Mouse (Mus musculus) midbrain, embryonic 14.5 days (tissue): ENCODE data around the gene Ppp1r14d. TPM values are rescaled to one million over a fixed set of nuclear protein-coding genes. Genes with fewer than 3 reads are reported as not detected.

Source experiments
- ATAC-seq: fragments of 200-750 bp; cut with Nextera tagmentation; 2 replicates; pipeline ENCODE4 v1.8.0; 2017; ENCODE audit warnings: moderate number of reproducible peaks, moderate library complexity; ENCODE audit not compliant: low FRiP score, low TSS enrichment
- DNase-seq: peaks from one replicate; pipeline ENCODE4 v3.0.0-alpha.2; 2015
- H3K27ac ChIP-seq: fragments of 300-500 bp; sonication (generic); replicated peaks from 2 replicates; pipeline ENCODE4 v1.5.1; 2014; ENCODE audit warnings: mild to moderate bottlenecking, low read depth, low read length, moderate library complexity
- H3K27me3 ChIP-seq: fragments of 300-500 bp; sonication (generic); 2 replicates; pipeline ENCODE4 v1.6.1; 2014; ENCODE audit warnings: low read length, control low read depth, mixed read lengths; ENCODE audit not compliant: control insufficient read depth, insufficient read depth
- H3K36me3 ChIP-seq: fragments of 300-500 bp; sonication (generic); 2 replicates; pipeline ENCODE4 v1.6.1; 2014; ENCODE audit warnings: low read length, control low read depth; ENCODE audit not compliant: control insufficient read depth, insufficient read depth
- H3K4me1 ChIP-seq: fragments of 300-500 bp; sonication (generic); 2 replicates; pipeline ENCODE4 v1.6.1; 2014; ENCODE audit warnings: mild to moderate bottlenecking, antibody characterized with exemption, low read length, control low read depth; ENCODE audit not compliant: control insufficient read depth, insufficient read depth
- H3K4me2 ChIP-seq: fragments of 300-500 bp; sonication (generic); 2 replicates; pipeline ENCODE4 v1.6.1; 2014; ENCODE audit warnings: mild to moderate bottlenecking, low read length, moderate library complexity
- H3K4me3 ChIP-seq: fragments of 300-500 bp; sonication (generic); replicated peaks from 2 replicates; pipeline ENCODE4 v1.5.1; 2014; ENCODE audit warnings: low read depth, low read length
- H3K9ac ChIP-seq: fragments of 300-500 bp; sonication (generic); replicated peaks from 2 replicates; pipeline ENCODE4 v1.6.1; 2014; ENCODE audit warnings: mild to moderate bottlenecking, low read length, moderate library complexity
- H3K9me3 ChIP-seq: fragments of 300-500 bp; sonication (generic); 2 replicates; pipeline ENCODE4 v1.6.1; 2016; ENCODE audit warnings: low read length, control low read depth, mixed read lengths; ENCODE audit not compliant: control insufficient read depth
- WGBS: fragments of 180-500 bp; shearing (Covaris S2); extraction: QIAGEN DNeasy Blood & Tissue Kit; methylation state at CpG from one replicate; pipeline ENCODE4 v1.1.7; 2014; 5-methylcytosine and 5-hydroxymethylcytosine counted together
- polyA plus RNA-seq: library from polyadenylated mRNA; unstranded; fragments of >200 nt; fragmentation: Nextera tagmentation; extraction: Ambion mirVana; gene quantifications from 2 replicates; pipeline ENCODE4 v1.2.1, GENCODE M21; 2014

Ppp1r14d gene
- polyA plus RNA-seq, 1 experiment from 2014 or later: not detected

DNA sequence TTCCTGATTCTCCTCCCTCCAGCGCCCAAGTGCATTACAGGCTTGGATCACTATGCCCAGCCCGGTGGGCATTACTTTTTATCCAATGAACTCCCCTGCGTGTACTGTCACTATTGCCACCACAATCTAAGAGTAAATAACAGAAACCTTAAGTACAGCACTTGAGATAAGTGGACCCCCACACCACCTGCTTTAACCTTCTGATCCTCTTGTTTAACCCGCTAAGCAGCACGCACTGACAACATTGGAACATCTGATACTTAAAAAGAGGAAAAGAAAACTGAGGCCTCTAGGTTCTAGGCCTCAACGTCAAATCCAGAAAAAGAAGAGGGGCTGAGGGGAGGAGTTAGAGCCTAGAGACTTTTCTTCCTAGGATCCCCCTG is 21.8 kb downstream of the Ppp1r14d start:
- peak overlapping the region; percentile 58 for H3K4me3 ChIP-seq
- ATAC-seq (no peak; the same call in 1 of the 2 replicates), DNase-seq (no peak)
- H3K9ac ChIP-seq: peak overlapping the region; percentile 64
- peaks cover 8% of the 10 kb centered on the region; the same call in 1 of the 2 replicates for H3K4me1 ChIP-seq
- H3K4me2 ChIP-seq: peak overlapping the region; percentile 52
- H3K36me3 ChIP-seq: peaks cover 24% of the 10 kb centered on the region
- WGBS: 25% methylated on average over 6 of the region's 6 CpGs
- peak overlapping the region; percentile 77 for H3K27ac ChIP-seq
- no peaks in the 10 kb centered on the region for H3K9me3 ChIP-seq
- no peaks in the 10 kb centered on the region for H3K27me3 ChIP-seq

DNA sequence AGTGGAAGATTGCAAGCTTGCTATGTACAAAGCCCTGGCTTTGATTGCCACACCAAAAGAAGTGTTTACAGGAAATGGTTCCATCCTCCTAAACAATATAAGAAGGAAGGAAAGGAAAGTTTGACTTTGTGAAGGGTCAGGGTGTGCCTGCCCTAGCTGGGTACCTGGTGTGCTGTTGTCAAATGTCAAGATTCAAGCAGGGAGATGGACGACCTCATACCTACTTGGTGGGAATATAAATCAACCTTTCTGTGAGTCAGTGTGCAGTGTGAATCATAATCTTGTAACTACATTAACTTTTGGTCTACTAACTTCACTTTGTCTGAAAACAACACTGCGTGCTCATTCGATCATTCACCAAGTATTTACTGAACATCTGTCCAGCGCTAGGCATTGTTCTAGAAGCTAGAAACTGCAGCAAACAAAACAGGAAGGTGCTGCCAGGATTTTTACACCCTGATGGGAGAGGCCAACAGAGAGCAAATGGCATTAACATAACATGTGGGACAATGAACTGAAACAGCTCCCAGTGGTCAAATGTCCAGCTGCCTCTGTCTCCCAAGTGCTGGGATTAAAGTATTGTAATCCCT is 25.7 kb downstream of the Ppp1r14d start:
- no peak overlapping the region for H3K9ac ChIP-seq
- no peaks in the 10 kb centered on the region for H3K36me3 ChIP-seq
- H3K4me1 ChIP-seq: peaks cover 3% of the 10 kb centered on the region; the same call in 1 of the 2 replicates
- no peaks in the 10 kb centered on the region for H3K9me3 ChIP-seq
- no peak for ATAC-seq
- no peak overlapping the region for H3K27ac ChIP-seq
- H3K4me2 ChIP-seq: no peak overlapping the region
- no peaks in the 10 kb centered on the region for H3K27me3 ChIP-seq
- WGBS: 84% methylated on average over 4 of the region's 4 CpGs
- H3K4me3 ChIP-seq: no peak overlapping the region
- no peak for DNase-seq

DNA sequence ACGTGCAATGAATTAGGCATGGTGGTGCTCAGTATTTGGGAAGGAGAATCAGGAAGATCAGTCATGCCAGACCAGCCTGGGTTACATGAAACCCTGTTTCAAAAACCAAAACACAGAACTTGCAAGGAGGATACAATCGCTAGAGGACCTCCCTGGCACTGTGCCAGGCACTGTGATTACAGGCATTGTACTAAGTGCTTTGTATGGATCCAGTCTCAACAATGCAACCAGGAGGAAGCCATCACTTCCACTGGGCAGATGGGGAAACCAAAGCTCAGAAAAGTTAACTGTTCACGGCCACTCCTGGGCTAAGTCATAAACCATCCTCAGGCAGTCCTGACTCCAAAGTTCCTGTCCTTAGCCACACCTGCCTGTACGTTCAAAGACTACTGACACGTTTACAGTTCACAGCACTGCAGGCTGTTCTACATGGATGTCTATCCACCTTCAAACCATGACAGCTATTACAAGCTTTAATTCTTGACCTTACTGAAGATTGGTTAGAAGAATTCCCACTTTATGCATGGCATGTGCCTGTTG is 26.7 kb downstream of the Ppp1r14d start:
- no peak overlapping the region for H3K9ac ChIP-seq
- DNase-seq (peak; percentile 50), ATAC-seq (no peak)
- WGBS: 52% methylated on average over 5 of the region's 5 CpGs
- H3K4me2 ChIP-seq: no peak overlapping the region
- H3K4me1 ChIP-seq: peaks cover 3% of the 10 kb centered on the region; the same call in 1 of the 2 replicates
- no peak overlapping the region for H3K27ac ChIP-seq
- H3K36me3 ChIP-seq: no peaks in the 10 kb centered on the region
- H3K27me3 ChIP-seq: no peaks in the 10 kb centered on the region
- H3K4me3 ChIP-seq: no peak overlapping the region
- H3K9me3 ChIP-seq: no peaks in the 10 kb centered on the region

DNA sequence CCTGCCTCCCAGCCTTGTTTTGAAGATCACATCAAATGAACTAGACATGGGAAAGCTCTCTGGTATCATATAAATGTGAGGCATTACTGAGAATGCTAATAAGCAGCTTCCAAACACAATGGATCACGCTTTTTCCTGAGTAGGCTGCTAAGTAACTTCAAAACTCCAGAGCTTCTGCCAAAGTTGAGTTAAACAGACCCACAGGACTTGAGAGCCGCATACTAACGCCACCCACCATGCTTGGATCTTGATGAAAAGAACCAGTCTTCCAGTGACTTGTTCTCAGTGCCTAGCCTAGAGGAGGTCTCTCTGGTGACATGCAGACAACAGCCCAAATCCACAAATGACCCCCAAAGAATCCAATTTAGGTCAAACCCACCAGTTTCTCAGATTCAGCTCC is 30.8 kb downstream of the Ppp1r14d start:
- Histone ChIP-seq H3K27ac (no peak overlapping the region), H3K9ac (no peak overlapping the region), H3K9me3 (no peaks in the 10 kb centered on the region), H3K36me3 (no peaks in the 10 kb centered on the region), H3K4me2 (no peak overlapping the region), H3K4me3 (no peak overlapping the region), H3K4me1 (no peaks in the 10 kb centered on the region), H3K27me3 (no peaks in the 10 kb centered on the region)
- 18% methylated on average over 3 of the region's 3 CpGs for WGBS
- ATAC-seq (no peak), DNase-seq (peak; percentile 18)

DNA sequence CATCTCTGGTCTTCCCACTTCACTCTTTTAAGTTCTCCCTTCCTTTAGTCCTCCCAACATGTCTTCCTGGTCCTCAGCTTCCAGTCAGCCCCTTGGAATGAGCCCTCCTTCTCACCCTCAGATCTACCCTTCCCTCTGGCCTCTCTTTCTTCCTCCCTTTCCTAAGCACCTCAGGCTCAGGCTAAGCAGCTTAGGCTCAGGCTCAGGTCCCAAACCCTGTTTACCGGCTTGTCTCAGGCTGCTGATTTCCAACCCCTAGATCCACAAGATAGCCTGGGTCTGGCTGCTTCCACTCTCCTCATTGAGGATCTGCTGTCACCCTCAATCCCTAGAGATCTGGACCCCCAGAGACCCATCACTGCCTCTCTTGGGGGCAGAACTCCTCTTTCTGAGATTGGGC is 31.7 kb downstream of the Ppp1r14d start:
- ATAC-seq (no peak), DNase-seq (no peak)
- Histone ChIP-seq H3K27me3 (no peaks in the 10 kb centered on the region), H3K9me3 (no peaks in the 10 kb centered on the region), H3K4me2 (no peak overlapping the region), H3K36me3 (no peaks in the 10 kb centered on the region), H3K4me3 (no peak overlapping the region), H3K9ac (no peak overlapping the region), H3K4me1 (no peaks in the 10 kb centered on the region), H3K27ac (no peak overlapping the region)
- 8% methylated on average over 1 of the region's 1 CpGs for WGBS

DNA sequence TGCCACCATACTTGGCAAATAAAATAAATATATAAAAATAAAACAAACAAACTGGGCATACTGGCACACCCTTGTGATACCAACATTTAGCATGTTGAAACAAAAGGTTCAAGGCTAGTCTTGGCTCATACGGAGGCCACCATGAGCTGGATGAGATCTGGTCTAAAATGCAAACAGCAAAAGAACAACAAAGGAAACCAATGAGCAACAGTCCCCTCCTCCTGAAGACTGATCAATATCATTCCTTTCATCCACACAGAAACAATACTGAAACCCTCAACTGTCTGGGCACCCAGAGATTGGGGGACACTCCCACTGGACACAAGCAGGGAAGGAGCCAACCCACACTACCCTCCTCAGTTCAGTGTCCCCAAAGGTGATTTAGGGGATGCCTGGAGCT is 32.2 kb downstream of the Ppp1r14d start:
- Histone ChIP-seq H3K9ac (no peak overlapping the region), H3K27ac (no peak overlapping the region), H3K27me3 (no peaks in the 10 kb centered on the region), H3K4me2 (no peak overlapping the region), H3K9me3 (no peaks in the 10 kb centered on the region), H3K4me1 (no peaks in the 10 kb centered on the region), H3K4me3 (no peak overlapping the region), H3K36me3 (no peaks in the 10 kb centered on the region)
- DNase-seq (no peak), ATAC-seq (no peak)
- WGBS: 77% methylated on average over 1 of the region's 1 CpGs

DNA sequence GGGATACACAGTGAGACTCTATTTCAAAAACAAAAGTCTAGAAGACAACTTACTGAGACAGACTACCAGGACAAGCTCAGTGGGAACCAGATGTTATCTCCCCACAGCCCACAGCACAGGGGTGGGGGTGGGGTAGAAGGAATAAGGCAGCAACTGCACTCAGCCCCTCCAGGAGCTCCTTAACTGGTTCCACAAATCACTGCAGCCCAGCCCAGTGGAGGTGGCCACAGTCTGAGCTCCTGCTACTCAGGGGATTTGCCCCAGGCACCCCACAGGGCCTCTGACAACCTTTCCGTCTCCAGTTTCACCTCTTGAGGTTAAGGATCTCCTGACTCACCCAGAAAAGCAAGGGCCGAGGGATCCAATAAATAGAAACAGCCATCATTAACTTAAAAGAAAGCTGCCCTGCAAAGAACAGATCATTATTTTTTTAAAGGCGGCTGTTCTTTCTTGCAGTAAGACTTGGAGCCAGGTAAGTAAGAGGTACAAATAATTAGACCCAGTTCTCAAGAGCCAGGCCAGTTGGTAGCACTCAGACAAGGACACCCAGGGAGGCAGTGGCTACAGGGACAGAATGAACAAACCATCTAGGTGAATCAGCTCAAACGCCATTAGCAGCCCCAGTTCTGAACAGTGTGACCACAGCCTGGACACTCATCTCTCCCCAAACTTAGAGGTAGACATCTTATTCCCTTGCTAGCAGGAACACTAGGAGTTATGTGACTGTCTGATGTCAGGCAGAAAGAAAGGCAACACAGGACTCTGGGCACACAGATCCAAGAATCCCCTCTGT is 33.2 kb downstream of the Ppp1r14d start:
- Histone ChIP-seq H3K27me3 (no peaks in the 10 kb centered on the region), H3K27ac (no peak overlapping the region), H3K36me3 (no peaks in the 10 kb centered on the region), H3K4me1 (no peaks in the 10 kb centered on the region), H3K4me3 (no peak overlapping the region), H3K9me3 (no peaks in the 10 kb centered on the region), H3K9ac (no peak overlapping the region), H3K4me2 (no peak overlapping the region)
- WGBS: 42% methylated on average over 4 of the region's 4 CpGs
- DNase-seq: no peak
- no peak for ATAC-seq

DNA sequence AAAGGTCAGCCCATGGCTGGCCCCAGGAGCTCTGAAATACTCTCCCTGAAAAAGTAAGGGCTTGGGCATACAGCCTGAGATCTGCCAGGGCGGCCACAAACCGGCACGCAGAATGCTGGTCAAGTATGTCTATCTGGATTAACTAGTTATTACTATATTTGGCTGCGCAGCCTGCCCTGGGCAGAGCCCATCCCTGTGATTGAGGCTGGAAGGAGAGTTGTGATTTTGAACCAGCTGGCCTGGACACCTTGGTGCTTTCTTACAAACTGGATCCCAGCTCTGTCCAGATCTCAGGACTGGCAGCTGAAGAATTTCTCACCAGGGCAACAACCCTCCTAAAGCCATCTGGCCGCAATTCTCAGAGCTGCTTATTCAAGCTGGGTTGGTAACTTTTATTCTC is 35.6 kb downstream of the Ppp1r14d start:
- Histone ChIP-seq H3K4me3 (no peak overlapping the region), H3K36me3 (no peaks in the 10 kb centered on the region), H3K27ac (no peak overlapping the region), H3K4me1 (0 out of 2 replicates have a peak, but pooled peaks cover 2% of the 10 kb centered on the region), H3K27me3 (no peaks in the 10 kb centered on the region), H3K9ac (no peak overlapping the region), H3K4me2 (no peak overlapping the region), H3K9me3 (no peaks in the 10 kb centered on the region)
- ATAC-seq (no peak), DNase-seq (no peak)
- WGBS: 87% methylated on average over 5 of the region's 5 CpGs
